Mouse (Mus musculus) ES-E14 (cell line): Measurements from ENCODE around the gene Fblim1.

ENCODE experiments used
- CHD2 ChIP-seq: IDR thresholded peaks from 2 replicates; pipeline ENCODE4 v1.6.1; 2014; ENCODE audit warnings: mild to moderate bottlenecking, low read depth, low read length, inconsistent platforms
- HCFC1 ChIP-seq: IDR thresholded peaks from 2 replicates; pipeline ENCODE4 v1.6.1; 2012; ENCODE audit warnings: low read length, inconsistent platforms, borderline replicate concordance; ENCODE audit not compliant: insufficient read depth
- MAFK ChIP-seq: IDR thresholded peaks from 2 replicates; pipeline ENCODE4 v1.6.1; 2014; ENCODE audit warnings: mild to moderate bottlenecking, low read depth, low read length, inconsistent platforms; ENCODE audit not compliant: insufficient read depth
- ZC3H11A ChIP-seq: IDR thresholded peaks from 2 replicates; pipeline ENCODE4 v1.6.1; 2012; ENCODE audit warnings: low read depth, mild to moderate bottlenecking, inconsistent platforms, low read length, borderline replicate concordance
- ZNF384 ChIP-seq: IDR thresholded peaks from 2 replicates; pipeline ENCODE4 v1.6.1; 2012; ENCODE audit warnings: low read depth, low read length, inconsistent platforms

- TF ChIP-seq HCFC1 (no peak), ZNF384 (no peak), CHD2 (no peak), MAFK (no peak), ZC3H11A (no peak)
Observed at GRCm38 (mm10) chr4:141653813-141654212, 47.9 kb upstream of the Fblim1 start.
